Mouse (Mus musculus): ENCODE measurements around the gene 4930430F08Rik. TPM values are rescaled to one million over a fixed set of nuclear protein-coding genes. Genes with fewer than 3 reads are reported as not detected.

4930430F08Rik gene
- total RNA-seq, 2 experiments from 2014 or later = 2.3 to 3.4 TPM

DNA sequence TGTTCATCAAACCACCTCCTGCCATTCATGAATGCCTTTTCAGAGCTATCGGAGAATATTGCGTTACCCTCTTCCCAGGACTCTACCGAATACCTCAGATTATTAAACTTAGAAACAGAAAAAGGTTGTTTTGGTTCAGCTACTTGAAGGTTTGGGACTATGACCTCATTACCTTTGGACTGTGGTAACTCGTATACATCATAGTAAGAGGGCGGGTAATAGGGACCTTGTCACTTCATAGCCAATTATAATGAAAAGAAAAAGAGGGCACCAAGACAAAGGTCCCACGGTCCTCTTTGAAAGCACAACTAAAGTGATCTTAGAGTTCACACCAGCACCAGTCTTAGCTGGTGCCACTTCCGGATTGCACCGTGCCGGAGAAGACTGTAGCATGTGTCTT, 67.9 kb downstream of the 4930430F08Rik start:
- no peak for DNase-seq
- intact Hi-C loops (cut with DNase I) = no loop called here

Other genes with a start within 250 kb of the 4930430F08Rik start
- not detected for gene Gm4302, start 249.6 kb downstream of the 4930430F08Rik start, total RNA-seq (2021)
- not detected for gene Gm4303, start 244.5 kb downstream of the 4930430F08Rik start, total RNA-seq (2021)
- not detected for gene Gm4305, start 239.3 kb downstream of the 4930430F08Rik start, total RNA-seq (2021)
- gene Gm4307, start 229.1 kb downstream of the 4930430F08Rik start, total RNA-seq (2021) = not detected
- not detected for gene Gm4312, start 207.9 kb downstream of the 4930430F08Rik start, total RNA-seq (2021)
- gene Tmtc3, start 103.1 kb downstream of the 4930430F08Rik start, total RNA-seq (2021) = 10 to 100 TPM; 20.8 to 22.7 TPM
- 1 to 10 TPM; 3.1 to 4.1 TPM for gene Cep290, start 102.9 kb downstream of the 4930430F08Rik start, total RNA-seq (2021)
- gene 1700017N19Rik, start 61 bp upstream of the 4930430F08Rik start, total RNA-seq (2021) = not detected

All from heart, postnatal 10 days (tissue).